Mouse (Mus musculus): ENCODE measurements around the gene Vav3.
A peak's percentile ranks its signal among the peaks of the same experiment; 100 is the strongest.

Vav3 gene

GRCm38 (mm10) chr3:109509784-109510183 lies 169.3 kb downstream of the Vav3 start:
- no peak for DNase-seq (ENCODE audit: low spot score)

- no peak for DNase-seq (ENCODE audit: low spot score)
These were observed 171.4 kb downstream of the Vav3 start for GRCm38 (mm10) chr3:109511849-109512248.

GRCm38 (mm10) chr3:109515479-109515878 lies 175.0 kb downstream of the Vav3 start:
- no peak for DNase-seq (ENCODE audit: low spot score)

GRCm38 (mm10) chr3:109516372-109516771 lies 175.9 kb downstream of the Vav3 start:
- DNase-seq (ENCODE audit: low spot score): no peak

GRCm38 (mm10) chr3:109522115-109522514 lies 181.7 kb downstream of the Vav3 start:
- DNase-seq (ENCODE audit: low spot score): no peak

GRCm38 (mm10) chr3:109525825-109526224 lies 185.4 kb downstream of the Vav3 start:
- DNase-seq (ENCODE audit: low spot score): no peak

- DNase-seq (ENCODE audit: low spot score): peak; percentile 63
These were observed 185.8 kb downstream of the Vav3 start for GRCm38 (mm10) chr3:109526246-109526645.

- DNase-seq (ENCODE audit: low spot score): no peak
These were observed 186.2 kb downstream of the Vav3 start for GRCm38 (mm10) chr3:109526651-109527050.

GRCm38 (mm10) chr3:109528688-109529087 lies 188.2 kb downstream of the Vav3 start:
- DNase-seq (ENCODE audit: low spot score): no peak

- DNase-seq (ENCODE audit: low spot score): no peak
These were observed 197.2 kb downstream of the Vav3 start for GRCm38 (mm10) chr3:109537686-109538085.

GRCm38 (mm10) chr3:109540009-109540408 lies 199.6 kb downstream of the Vav3 start:
- no peak for DNase-seq (ENCODE audit: low spot score)

- DNase-seq (ENCODE audit: low spot score): no peak
These were observed 204.2 kb downstream of the Vav3 start for GRCm38 (mm10) chr3:109544476-109545221.

- no peak for DNase-seq (ENCODE audit: low spot score)
These were observed 216.9 kb downstream of the Vav3 start for GRCm38 (mm10) chr3:109557329-109557728.

GRCm38 (mm10) chr3:109561295-109561694 lies 220.8 kb downstream of the Vav3 start:
- DNase-seq (ENCODE audit: low spot score): no peak

GRCm38 (mm10) chr3:109561776-109562175 lies 221.3 kb downstream of the Vav3 start:
- DNase-seq (ENCODE audit: low spot score): no peak

- no peak for DNase-seq (ENCODE audit: low spot score)
These were observed 221.8 kb downstream of the Vav3 start for GRCm38 (mm10) chr3:109562268-109562667.

- no peak for DNase-seq (ENCODE audit: low spot score)
These were observed 224.0 kb downstream of the Vav3 start for GRCm38 (mm10) chr3:109564443-109564842.

- DNase-seq (ENCODE audit: low spot score): no peak
These were observed 228.3 kb downstream of the Vav3 start for GRCm38 (mm10) chr3:109568542-109569265.

GRCm38 (mm10) chr3:109571483-109571882 lies 231.0 kb downstream of the Vav3 start:
- DNase-seq (ENCODE audit: low spot score): no peak

- DNase-seq (ENCODE audit: low spot score): no peak
These were observed 232.4 kb downstream of the Vav3 start for GRCm38 (mm10) chr3:109572871-109573270.

- DNase-seq (ENCODE audit: low spot score): no peak
These were observed 233.2 kb downstream of the Vav3 start for GRCm38 (mm10) chr3:109573549-109574146.

GRCm38 (mm10) chr3:109574161-109574560 lies 233.7 kb downstream of the Vav3 start:
- DNase-seq (ENCODE audit: low spot score): no peak

GRCm38 (mm10) chr3:109578347-109578746 lies 237.9 kb downstream of the Vav3 start:
- no peak for DNase-seq (ENCODE audit: low spot score)
